Mouse (Mus musculus): ENCODE results near the gene Shq1.

DNA sequence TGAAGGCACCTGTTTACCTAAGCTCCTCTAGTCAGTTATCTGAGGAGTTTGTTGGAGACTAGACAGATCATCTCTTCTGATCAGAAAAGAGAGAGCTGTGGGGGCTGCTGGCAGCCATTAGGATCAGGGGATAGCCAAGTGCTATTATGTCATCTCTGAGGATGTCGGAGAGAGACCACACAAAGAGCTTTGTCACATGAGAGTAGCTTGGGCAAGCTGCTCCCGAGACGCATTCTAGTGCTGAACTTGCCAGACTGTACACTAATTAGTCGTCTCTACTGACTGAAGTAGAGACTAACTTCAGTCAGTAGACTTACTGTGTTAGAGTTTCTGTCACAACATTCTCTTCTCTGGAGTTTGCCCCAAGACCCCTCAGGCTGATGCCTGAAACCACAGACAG lies 106.4 kb downstream of the Shq1 start:
- TF ChIP-seq CTCF (IDR thresholded peaks at IDR 0.05; ENCODE audit: control insufficient read depth, insufficient read depth, insufficient read length) (no peak), MYOD1 (IDR thresholded peaks at IDR 0.05; ENCODE audit: control insufficient read depth, insufficient read length, low read depth) (no peak), MYOG (IDR thresholded peaks at IDR 0.05; ENCODE audit: control insufficient read depth, extremely low read depth, insufficient read length) (no peak)

All from C2C12 (cell line).